Mouse (Mus musculus) heart, postnatal 4 days (tissue): ENCODE data around the gene Olfr1349. TPM values are rescaled to one million over a fixed set of nuclear protein-coding genes. Genes with fewer than 3 reads are reported as not detected.
"Not testable (repeated sequence)": the region's sequence is repeated elsewhere in the genome, so short reads cannot be mapped to it uniquely, and the experiment has no call there.

Source experiments
- DNase-seq: peaks from one replicate; pipeline ENCODE4 v3.0.0; 2021
- total RNA-seq, 2 experiments: library from RNA; stranded (reverse); gene quantifications; 2 replicates each; pipeline ENCODE4 v1.2.3; 2021

Gene Olfr1349
- total RNA-seq = not detected

DNA sequence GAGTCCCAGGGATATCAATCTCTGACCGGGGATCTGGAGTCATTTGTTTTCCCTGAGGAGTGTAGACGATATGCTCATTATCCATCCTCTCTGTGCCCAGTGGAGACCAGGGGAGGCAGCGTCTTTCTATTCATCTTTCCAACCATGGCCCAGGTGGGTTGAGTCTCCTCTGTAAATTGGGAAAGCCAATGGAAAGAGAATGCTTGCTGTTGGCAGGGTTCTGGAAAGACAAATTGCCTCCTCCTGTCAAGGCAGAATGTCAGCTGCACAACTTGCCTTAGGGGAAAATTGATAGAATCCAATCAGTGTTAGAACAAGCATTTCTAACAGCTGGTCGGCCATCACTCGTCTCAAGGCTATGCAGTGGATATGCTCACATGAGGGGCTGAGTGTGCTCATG, at the start of gene Olfr1349:
Gene Olfr1349, minus strand, starts transcription at position 101 of the 400 bp plus-strand sequence.
- no peak for DNase-seq

DNA sequence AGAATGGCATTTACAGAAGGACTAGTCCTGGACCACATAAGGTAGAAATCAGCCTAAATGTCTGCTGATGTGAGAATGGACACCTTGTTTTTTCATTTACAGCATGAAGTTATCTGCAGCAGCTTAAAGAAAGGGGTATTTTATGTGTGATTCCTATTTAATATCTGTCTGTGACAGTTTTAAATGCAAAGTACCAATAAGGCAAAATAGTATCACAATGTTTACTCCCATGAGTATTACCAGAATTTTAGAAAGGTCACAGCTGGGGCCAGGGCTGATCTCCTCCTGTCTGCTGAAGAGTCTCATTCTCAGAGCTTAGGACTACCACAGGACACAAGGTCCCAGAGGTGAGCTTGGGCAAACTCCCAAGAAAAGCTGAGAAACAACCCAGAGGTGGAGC, 41.8 kb upstream of the Olfr1349 start, which contains the start of gene Olfr1350:
Gene Olfr1350, plus strand, starts transcription at position 301 of the 400 bp plus-strand sequence.
- no peak for DNase-seq

DNA sequence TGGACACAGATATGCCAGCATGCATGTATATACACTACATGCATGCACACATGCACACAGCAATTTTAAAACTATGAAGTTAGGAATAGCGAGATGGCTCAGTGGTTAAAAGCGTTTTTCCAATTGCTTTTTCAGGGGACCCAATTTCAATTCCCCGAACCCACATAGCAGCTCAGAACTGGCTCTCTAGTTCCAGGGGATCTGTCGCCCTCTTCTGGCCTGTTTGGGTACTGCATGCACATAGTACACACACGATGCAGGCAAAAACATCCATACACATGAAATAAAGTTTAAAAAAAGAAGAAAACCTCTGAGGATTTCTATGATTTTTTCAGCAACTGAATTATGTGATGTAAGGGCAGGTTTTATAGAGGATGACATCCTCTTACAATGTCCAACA, 3.4 kb upstream of the Olfr1349 start:
- no peak for DNase-seq

GRCm38 (mm10) chr7:6525001-6525400, 2.3 kb upstream of the Olfr1349 start:
- no peak for DNase-seq

GRCm38 (mm10) chr7:6521666-6522065, 1.1 kb downstream of the Olfr1349 start:
- DNase-seq = no peak

- no peak for DNase-seq
Measured at GRCm38 (mm10) chr7:6508648-6509047, 14.1 kb downstream of the Olfr1349 start, which contains the start of gene Olfr1348. Gene Olfr1348 (minus strand): TSS chr7:6508748.

- DNase-seq = no peak
Measured at GRCm38 (mm10) chr7:6499655-6500054, 23.1 kb downstream of the Olfr1349 start, which contains the start of gene Olfr1347. Gene Olfr1347 (minus strand): TSS chr7:6499755.

DNA sequence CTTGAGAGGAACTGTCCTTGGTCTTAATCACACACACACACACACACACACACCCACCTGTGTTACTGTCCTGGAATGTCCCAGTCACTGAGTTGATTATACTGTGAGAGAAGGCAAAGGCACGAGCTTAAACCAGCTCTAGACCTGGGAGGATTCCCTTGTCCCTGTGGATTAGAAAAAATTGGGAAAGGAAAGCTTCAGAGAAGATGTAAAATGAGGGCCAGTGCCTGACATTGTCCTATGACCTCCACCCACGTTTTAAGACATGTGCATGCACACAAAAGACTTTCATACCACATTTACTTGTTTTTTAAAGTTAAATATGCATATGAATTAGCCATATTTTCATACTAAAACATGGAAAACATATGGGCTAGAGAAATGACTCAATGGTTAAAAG, 35.9 kb downstream of the Olfr1349 start, which contains the start of gene Olfr5:
Gene Olfr5, minus strand, starts transcription at position 101 of the 400 bp plus-strand sequence.
- no peak for DNase-seq

DNA sequence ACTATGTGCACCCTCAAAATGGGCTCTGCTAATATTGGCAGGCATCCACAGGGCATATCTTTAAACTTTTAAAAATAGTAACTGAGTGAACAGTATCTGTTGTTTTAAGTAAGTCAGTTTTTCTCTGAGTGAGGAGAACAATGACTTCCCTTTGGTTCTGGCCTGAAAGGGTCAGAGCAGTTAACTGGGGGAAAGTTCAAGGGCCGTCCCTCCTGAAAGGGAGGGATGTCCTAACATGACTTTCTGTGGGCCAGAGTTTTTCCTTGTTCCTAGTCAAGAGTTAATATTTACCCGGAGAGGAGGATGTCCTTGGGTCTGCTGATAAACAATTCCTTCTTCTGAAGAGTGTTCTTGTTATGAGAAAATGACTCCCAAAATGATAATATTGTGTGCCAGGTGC, 45.1 kb downstream of the Olfr1349 start:
- not testable (repeated sequence) for DNase-seq

GRCm38 (mm10) chr7:6466951-6467350, 55.8 kb downstream of the Olfr1349 start, which contains the start of gene Olfr1346:
Gene Olfr1346 (plus strand): TSS chr7:6467101.
- DNase-seq = no peak

Other genes starting within 250 kb of the Olfr1349 start
- 1 to 10 TPM; 1.5 to 1.9 TPM for gene Zfp667, start 236.4 kb downstream of the Olfr1349 start, total RNA-seq
- gene Zfp583, start 191.7 kb downstream of the Olfr1349 start, total RNA-seq = 1 to 10 TPM; 1.8 to 2.5 TPM
- gene Gm3854, start 179.2 kb downstream of the Olfr1349 start, total RNA-seq = under 1 TPM; 0.24 to 0.38 TPM
- 1 to 10 TPM; 1.5 to 2.4 TPM for gene Zfp78, start 159.7 kb downstream of the Olfr1349 start, total RNA-seq
- gene Zfp28, start 139.7 kb downstream of the Olfr1349 start, total RNA-seq = 1 to 10 TPM; 6.3 to 8.3 TPM
- not detected for gene Smim17, start 124.2 kb downstream of the Olfr1349 start, total RNA-seq
- gene Gm20715, start 112.7 kb downstream of the Olfr1349 start, total RNA-seq = not detected
- gene Olfr1344, start 84.3 kb downstream of the Olfr1349 start, total RNA-seq = not detected
- not detected for gene Olfr1336, start 66.8 kb downstream of the Olfr1349 start, total RNA-seq
- not detected for gene Olfr1346, start 55.8 kb downstream of the Olfr1349 start, total RNA-seq
- gene Olfr5, start 36.0 kb downstream of the Olfr1349 start, total RNA-seq = not detected
- gene Olfr1347, start 23.2 kb downstream of the Olfr1349 start, total RNA-seq = not detected
- not detected for gene Olfr1348, start 14.2 kb downstream of the Olfr1349 start, total RNA-seq
- not detected for gene Olfr1350, start 41.9 kb upstream of the Olfr1349 start, total RNA-seq
- 10 to 100 TPM; 20.6 to 20.8 TPM for gene Zim1, start 173.5 kb upstream of the Olfr1349 start, total RNA-seq
- gene Peg3, start 207.5 kb upstream of the Olfr1349 start, total RNA-seq = 10 to 100 TPM; 69.5 to 75.3 TPM
- gene Usp29, start 207.6 kb upstream of the Olfr1349 start, total RNA-seq = 1 to 10 TPM; 4.5 to 4.6 TPM